Mouse (Mus musculus) cerebellum, adult 2 months (tissue): ENCODE results near the gene Ppp4r1.

ENCODE experiments used
- CTCF ChIP-seq: fragments of 200-500 bp; IDR thresholded peaks from 2 replicates; pipeline ENCODE4 v1.5.1; 2011; ENCODE audit warnings: low read depth, mild to moderate bottlenecking, control low read depth, low read length, moderate library complexity, borderline replicate concordance; ENCODE audit not compliant: insufficient read depth
- POLR2A ChIP-seq: fragments of 200-500 bp; IDR thresholded peaks from 2 replicates; pipeline ENCODE4 v1.6.1; 2011; ENCODE audit warnings: low read length, control low read depth, borderline replicate concordance; ENCODE audit not compliant: insufficient read depth

DNA sequence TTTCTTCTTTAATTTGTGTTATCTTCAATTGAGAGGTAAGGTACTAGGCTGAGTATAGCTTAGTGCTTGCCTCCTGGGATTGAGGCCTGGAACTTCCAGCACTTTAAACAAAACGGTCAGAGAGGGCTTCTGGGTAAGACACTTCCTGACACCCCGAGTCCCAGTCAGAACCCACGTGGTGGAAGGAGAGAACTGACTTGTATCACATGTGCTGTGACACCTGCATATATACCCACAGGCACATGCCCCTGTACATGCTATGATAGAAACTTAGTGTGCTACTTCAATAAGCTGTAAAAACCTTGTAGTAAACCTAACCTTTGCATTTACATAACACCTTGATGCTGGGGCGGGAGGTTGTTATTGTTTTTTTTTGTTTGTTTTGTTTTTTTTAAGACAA, 16.1 kb downstream of the Ppp4r1 start:
- TF ChIP-seq CTCF (no peak), POLR2A (no peak)
